Mouse (Mus musculus): ENCODE measurements at regions not wholly inside any gene's neighbourhood (a gene's known extent, or its start where the extent isn't known, plus 50 kb on each side); places are given as distances from the start of the nearest gene placed in this dataset.

GRCm38 (mm10) chr4:58728641-58729040 is 58.9 kb downstream of the Olfr267 start:
- DNase-seq: no peak
- intact Hi-C loops (cut with DNase I): no loop called here

GRCm38 (mm10) chr4:58726424-58726823 is 61.1 kb downstream of the Olfr267 start:
- no peak for DNase-seq
- intact Hi-C loops (cut with DNase I): no loop called here

- peak; percentile 12 to 17 for DNase-seq
- intact Hi-C loops (cut with DNase I): no loop called here
These were observed 64.7 kb downstream of the Olfr267 start for GRCm38 (mm10) chr4:58722772-58723171.

GRCm38 (mm10) chr4:58720682-58721081 is 66.8 kb downstream of the Olfr267 start:
- no peak for DNase-seq
- intact Hi-C loops (cut with DNase I): no loop called here

GRCm38 (mm10) chr4:58716426-58716825 is 71.1 kb downstream of the Olfr267 start:
- intact Hi-C loops (cut with DNase I): no loop called here
- DNase-seq: no peak

- DNase-seq: no peak
- intact Hi-C loops (cut with DNase I): no loop called here
These were observed 71.7 kb downstream of the Olfr267 start for GRCm38 (mm10) chr4:58715846-58716245.

GRCm38 (mm10) chr4:58714221-58714620 is 73.3 kb downstream of the Olfr267 start:
- intact Hi-C loops (cut with DNase I): no loop called here

GRCm38 (mm10) chr4:58712875-58713274 is 74.6 kb downstream of the Olfr267 start:
- no peak for DNase-seq
- intact Hi-C loops (cut with DNase I): no loop called here

More at GRCm38 (mm10) chr4:58714221-58714620, 73.3 kb downstream of the Olfr267 start:
- DNase-seq: no peak

- intact Hi-C loops (cut with DNase I): no loop called here
- DNase-seq: no peak
These were observed 75.3 kb downstream of the Olfr267 start for GRCm38 (mm10) chr4:58712166-58712565.

GRCm38 (mm10) chr4:58699236-58699798 is 88.2 kb downstream of the Olfr267 start:
- intact Hi-C loops (cut with DNase I): no loop called here
- DNase-seq: no peak

- intact Hi-C loops (cut with DNase I): no loop called here
- peak in 1 of 2 experiments; percentile 14 for DNase-seq
These were observed 88.7 kb downstream of the Olfr267 start for GRCm38 (mm10) chr4:58698828-58699227.

- intact Hi-C loops (cut with DNase I): no loop called here
- no peak for DNase-seq
These were observed 90.8 kb downstream of the Olfr267 start for GRCm38 (mm10) chr4:58696684-58697083.

- intact Hi-C loops (cut with DNase I): no loop called here
- no peak for DNase-seq
These were observed 92.2 kb downstream of the Olfr267 start for GRCm38 (mm10) chr4:58695281-58695680.

- intact Hi-C loops (cut with DNase I): no loop called here
These were observed 94.5 kb downstream of the Olfr267 start for GRCm38 (mm10) chr4:58693018-58693417.

GRCm38 (mm10) chr4:58681926-58682325 is 105.6 kb downstream of the Olfr267 start:
- intact Hi-C loops (cut with DNase I): no loop called here
- DNase-seq: no peak

More at GRCm38 (mm10) chr4:58693018-58693417, 94.5 kb downstream of the Olfr267 start:
- DNase-seq: no peak

- no peak for DNase-seq
- intact Hi-C loops (cut with DNase I): no loop called here
These were observed 109.7 kb downstream of the Olfr267 start for GRCm38 (mm10) chr4:58677701-58678385.

GRCm38 (mm10) chr4:58671406-58672035 is 116.0 kb downstream of the Olfr267 start:
- intact Hi-C loops (cut with DNase I): no loop called here
- no peak for DNase-seq

- DNase-seq: no peak
- intact Hi-C loops (cut with DNase I): no loop called here
These were observed 116.6 kb downstream of the Olfr267 start for GRCm38 (mm10) chr4:58670906-58671250.

- DNase-seq: no peak
- intact Hi-C loops (cut with DNase I): no loop called here
These were observed 116.6 kb upstream of the Lpar1 start for GRCm38 (mm10) chr4:58670107-58670905.

GRCm38 (mm10) chr4:58668368-58669153 is 114.9 kb upstream of the Lpar1 start:
- intact Hi-C loops (cut with DNase I): no loop called here

More at GRCm38 (mm10) chr4:58668368-58669153, 114.9 kb upstream of the Lpar1 start:
- DNase-seq: no peak
